ENCODE assay signal across 17 mouse cellular contexts in the genomic region with DNA sequence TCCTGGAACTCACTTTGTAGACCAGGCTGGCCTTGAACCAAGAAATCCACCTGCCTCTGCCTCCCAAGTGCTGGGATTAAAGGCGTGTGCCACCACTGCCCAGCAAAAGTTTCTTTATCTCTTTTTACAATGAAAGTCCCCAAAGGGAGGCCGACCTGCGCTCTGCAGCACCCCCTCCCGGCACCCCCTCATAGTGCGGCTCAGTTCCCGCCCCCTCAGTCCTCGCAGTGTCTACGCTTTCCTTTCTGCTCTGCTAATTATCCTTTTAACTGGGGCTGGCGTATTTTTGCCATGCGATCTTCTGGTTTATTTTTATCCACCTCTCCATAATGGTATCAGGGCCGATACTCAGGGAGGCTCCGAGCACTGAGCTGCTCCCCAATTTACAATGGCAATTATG.
"Had no signal": no experiment of that assay in that cellular context is flagged by ENCODE, and none has a peak within 500 bp of the region (broad histone marks: within the 10 kb centered on the region; RNA-seq: fewer than 3 reads in every experiment).

No protein-coding gene starts in this region.

- H3K36me3 ChIP-seq: kidney, embryonic 15.5 days; lung, embryonic 15.5 days; midbrain, embryonic 15.5 days; neural tube, embryonic 12.5 days had no signal

- H3K27me3 ChIP-seq: midbrain, embryonic 15.5 days had no signal

- H3K9ac ChIP-seq: kidney, embryonic 15.5 days; lung, embryonic 15.5 days; midbrain, embryonic 15.5 days; neural tube, embryonic 12.5 days had no signal

- DNase-seq: kidney, adult 2 months; kidney, postnatal 14 days; layer of hippocampus, adult 9-11 months; layer of hippocampus, postnatal 36 days; left cerebral cortex, postnatal 4 days; lung, postnatal 14 days; retina, postnatal 1 day; thymus, adult 18-20 months; thymus, postnatal 25 days had no signal

- H3K27ac ChIP-seq: kidney, embryonic 15.5 days; lung, embryonic 15.5 days; macrophage; midbrain, embryonic 15.5 days; neural tube, embryonic 12.5 days had no signal

- H3K4me3 ChIP-seq: kidney, embryonic 15.5 days; lung, embryonic 15.5 days; megakaryocyte, embryonic 14.5 days; midbrain, embryonic 15.5 days; neural tube, embryonic 12.5 days had no signal

- H3K9me3 ChIP-seq: kidney, embryonic 15.5 days; lung, embryonic 15.5 days; megakaryocyte, embryonic 14.5 days; midbrain, embryonic 15.5 days; neural tube, embryonic 12.5 days had no signal

- H3K4me2 ChIP-seq: kidney, embryonic 15.5 days; liver, embryonic 11.5 days; lung, embryonic 15.5 days; midbrain, embryonic 11.5 days; midbrain, embryonic 15.5 days; neural tube, embryonic 12.5 days had no signal

- ATAC-seq: midbrain, embryonic 15.5 days had no signal
